18 mouse cellular contexts compared by ENCODE assay signal in the genomic region with DNA sequence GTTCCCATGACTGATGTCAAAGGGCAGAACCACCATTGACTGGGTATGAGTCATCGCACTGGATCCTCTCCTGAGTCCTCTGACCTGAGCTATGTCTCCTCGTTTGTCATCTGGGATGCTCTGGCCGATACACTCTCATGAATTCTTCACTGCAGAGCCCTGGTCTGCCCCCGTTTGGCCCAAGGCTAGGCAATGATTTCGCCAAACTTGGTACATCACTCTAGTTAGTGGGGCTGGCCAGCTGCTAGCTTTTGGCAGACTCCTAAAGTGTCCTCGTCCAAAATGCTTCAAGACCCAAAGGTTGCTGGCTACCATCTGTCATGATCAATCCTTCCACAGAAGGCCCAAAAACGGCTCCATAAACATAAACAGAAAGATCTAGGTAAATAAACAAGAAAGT.
DNase-seq lines count a peak whose midpoint lies in the region; ATAC-seq and TF ChIP-seq lines count a peak whose summit lies in the region.
"Had no signal": no experiment of that assay in that cellular context is flagged by ENCODE, and none has a peak within 500 bp of the region (broad histone marks: within the 10 kb centered on the region; RNA-seq: fewer than 3 reads in every experiment).

No protein-coding gene starts in this region.

- H3K9ac ChIP-seq in hindbrain, postnatal 0 days (replicated peaks; ENCODE audit: low read length): no peak overlapping the region
- H3K9ac ChIP-seq in hindbrain, embryonic 12.5 days: no peak overlapping the region
- no peak overlapping the region for H3K9ac ChIP-seq in lung, embryonic 14.5 days
- H3K9ac ChIP-seq in heart, adult 2 months (ENCODE audit: low read depth, low read length): no peak overlapping the region
- H3K9ac ChIP-seq: midbrain, embryonic 13.5 days; neural tube, embryonic 12.5 days had no signal

- H3K27ac ChIP-seq in hindbrain, postnatal 0 days: no peak overlapping the region
- no peak overlapping the region for H3K27ac ChIP-seq in hindbrain, embryonic 12.5 days
- 0 out of 2 replicates have a peak overlapping the region, but pooled peaks have one; percentile 12 for H3K27ac ChIP-seq in lung, embryonic 14.5 days (ENCODE audit: low read depth)
- no peak overlapping the region for H3K27ac ChIP-seq in heart, adult 2 months
- H3K27ac ChIP-seq: forebrain, embryonic 10.5 days; heart, embryonic 10.5 days; midbrain, embryonic 13.5 days; neural tube, embryonic 12.5 days had no signal

- WGBS in hindbrain, postnatal 0 days: 60% methylated on average over 7 of the region's 7 CpGs
- WGBS in hindbrain, embryonic 12.5 days: 74% methylated on average over 7 of the region's 7 CpGs
- 35% methylated on average over 7 of the region's 7 CpGs for whole genome bisulfite sequencing in lung, embryonic 14.5 days
- 64% methylated on average over 7 of the region's 7 CpGs for WGBS in heart, adult 2 months

- no peaks in the 10 kb centered on the region for H3K27me3 ChIP-seq in hindbrain, postnatal 0 days (ENCODE audit: insufficient read depth, low read length)
- H3K27me3 ChIP-seq in hindbrain, embryonic 12.5 days: no peaks in the 10 kb centered on the region
- H3K27me3 ChIP-seq in lung, embryonic 14.5 days (ENCODE audit: insufficient read depth, low read length): no peaks in the 10 kb centered on the region
- no peaks in the 10 kb centered on the region for H3K27me3 ChIP-seq in heart, adult 2 months (ENCODE audit: control insufficient read depth, insufficient read depth, low read length)
- H3K27me3 ChIP-seq: midbrain, embryonic 13.5 days; neural tube, embryonic 12.5 days had no signal

- DNase-seq in hindbrain, postnatal 0 days (ENCODE audit: low spot score): peak; percentile 16
- peak; percentile 34 for DNase-seq in lung, embryonic 14.5 days
- DNase-seq in lung, postnatal 10 days: no peak
- peak; percentile 30 for DNase-seq in cerebellum, adult 8-10 months
- peak; percentile 34 for DNase-seq in lung, postnatal 36 days
- no peak for DNase-seq in heart, adult 2 months
- DNase-seq: adrenal gland, adult 2 months; gastrocnemius, postnatal 14 days; heart, postnatal 10 days; kidney, adult 8-10 months; kidney, postnatal 4 days; right cerebral cortex, adult 18-20 months had no signal

- TF ChIP-seq CTCF in hindbrain, postnatal 0 days (IDR thresholded peaks at IDR 0.05; ENCODE audit: low read depth): no peak
- TF ChIP-seq CTCF in lung, embryonic 14.5 days (IDR thresholded peaks at IDR 0.05; ENCODE audit: low read depth): no peak
- TF ChIP-seq CTCF in heart, adult 2 months (IDR thresholded peaks at IDR 0.05): no peak

- H3K4me2 ChIP-seq in hindbrain, postnatal 0 days (ENCODE audit: low read depth, low read length): no peak overlapping the region
- no peak overlapping the region for H3K4me2 ChIP-seq in hindbrain, embryonic 12.5 days (replicated peaks)
- no peak overlapping the region for H3K4me2 ChIP-seq in lung, embryonic 14.5 days
- H3K4me2 ChIP-seq: midbrain, embryonic 13.5 days; neural tube, embryonic 12.5 days had no signal

- no peak for ATAC-seq in hindbrain, postnatal 0 days
- ATAC-seq in hindbrain, embryonic 12.5 days (ENCODE audit: low FRiP score): no peak
- no peak for ATAC-seq in lung, embryonic 14.5 days (ENCODE audit: insufficient read depth)
- ATAC-seq: inflammation-experienced regulatory T-cells, adult 6 months; midbrain, embryonic 13.5 days had no signal

- H3K4me3 ChIP-seq in hindbrain, postnatal 0 days (ENCODE audit: low read length): no peak overlapping the region
- H3K4me3 ChIP-seq in hindbrain, embryonic 12.5 days: no peak overlapping the region
- H3K4me3 ChIP-seq in lung, embryonic 14.5 days (ENCODE audit: low read depth, low read length): no peak overlapping the region
- H3K4me3 ChIP-seq in heart, adult 2 months: no peak overlapping the region
- H3K4me3 ChIP-seq: forebrain, embryonic 10.5 days; heart, embryonic 10.5 days; midbrain, embryonic 13.5 days; neural tube, embryonic 12.5 days had no signal

- no peak for TF ChIP-seq EP300 in heart, adult 2 months (IDR thresholded peaks at IDR 0.05; ENCODE audit: insufficient read depth, low read depth, low read length)

- peaks cover 2% of the 10 kb centered on the region for H3K79me2 ChIP-seq in heart, adult 2 months (replicated peaks; ENCODE audit: control insufficient read depth, insufficient read depth, low read length)

- H3K4me1 ChIP-seq in hindbrain, postnatal 0 days (ENCODE audit: insufficient read depth, low read length): no peaks in the 10 kb centered on the region
- H3K4me1 ChIP-seq in hindbrain, embryonic 12.5 days: peaks cover under 1% of the 10 kb centered on the region; the same call in 1 of the 2 replicates
- H3K4me1 ChIP-seq in lung, embryonic 14.5 days (ENCODE audit: insufficient read depth): no peaks in the 10 kb centered on the region; the same call in 1 of the 2 replicates
- H3K4me1 ChIP-seq in heart, adult 2 months (ENCODE audit: control insufficient read depth, insufficient read depth, low read length): peaks cover 1% of the 10 kb centered on the region
- H3K4me1 ChIP-seq: heart, embryonic 10.5 days; neural tube, embryonic 12.5 days had no signal

- no peaks in the 10 kb centered on the region for H3K9me3 ChIP-seq in hindbrain, postnatal 0 days (ENCODE audit: low read length)
- H3K9me3 ChIP-seq in hindbrain, embryonic 12.5 days (replicated peaks): no peaks in the 10 kb centered on the region
- no peaks in the 10 kb centered on the region; the same call in 1 of the 2 replicates for H3K9me3 ChIP-seq in lung, embryonic 14.5 days (ENCODE audit: low read depth, low read length)
- H3K9me3 ChIP-seq: heart, embryonic 10.5 days; midbrain, embryonic 13.5 days; neural tube, embryonic 12.5 days had no signal

- no peak for TF ChIP-seq POLR2A in heart, adult 2 months (IDR thresholded peaks at IDR 0.05; ENCODE audit: insufficient read depth, low read depth, low read length)

- intact Hi-C loops in heart, adult 2 months (cut with DNase I): no loop called here

- no peaks in the 10 kb centered on the region for H3K36me3 ChIP-seq in hindbrain, postnatal 0 days (ENCODE audit: insufficient read depth, low read length)
- H3K36me3 ChIP-seq in hindbrain, embryonic 12.5 days: 0 out of 2 replicates have a peak, but pooled peaks cover 7% of the 10 kb centered on the region
- H3K36me3 ChIP-seq in lung, embryonic 14.5 days (ENCODE audit: insufficient read depth): no peaks in the 10 kb centered on the region
- no peaks in the 10 kb centered on the region for H3K36me3 ChIP-seq in heart, adult 2 months (ENCODE audit: control insufficient read depth, insufficient read depth, low read length)
- H3K36me3 ChIP-seq: neural tube, embryonic 12.5 days had no signal

Comparison
In these comparisons a context has a peak if more than half of its experiments do, and no peak if none do; other contexts are left out.
1. DNase-seq: peak in hindbrain, postnatal 0 days (single experiment), lung, embryonic 14.5 days (single experiment), cerebellum, adult 8-10 months (single experiment) and lung, postnatal 36 days (single experiment); none in lung, postnatal 10 days (single experiment) and heart, adult 2 months (0 of 2).